Mouse (Mus musculus) neural tube, embryonic 14.5 days (tissue): ENCODE measurements around the gene Prickle1. TPM values are rescaled to one million over a fixed set of nuclear protein-coding genes. Genes with fewer than 3 reads are reported as not detected.

ENCODE experiments used
- ATAC-seq: fragments of 200-750 bp; cut with Nextera tagmentation; 2 replicates; pipeline ENCODE4 v1.8.0; 2017; ENCODE audit warnings: low read depth, mild to moderate bottlenecking, moderate TSS enrichment, moderate library complexity
- H3K27ac ChIP-seq: fragments of 300-500 bp; sonication (generic); 2 replicates; pipeline ENCODE4 v1.5.1; 2014; ENCODE audit warnings: low read depth, mild to moderate bottlenecking, control low read depth, low read length, moderate library complexity, mixed read lengths
- H3K27me3 ChIP-seq: fragments of 300-500 bp; sonication (generic); 2 replicates; pipeline ENCODE4 v1.6.1; 2014; ENCODE audit warnings: low read length; ENCODE audit not compliant: control insufficient read depth, insufficient read depth
- H3K36me3 ChIP-seq: fragments of 300-500 bp; sonication (generic); 2 replicates; pipeline ENCODE4 v1.6.1; 2014; ENCODE audit warnings: low read length, mixed read lengths; ENCODE audit not compliant: control insufficient read depth, insufficient read depth
- H3K4me1 ChIP-seq: fragments of 300-500 bp; sonication (generic); 2 replicates; pipeline ENCODE4 v1.6.1; 2014; ENCODE audit warnings: low read length; ENCODE audit not compliant: control insufficient read depth, insufficient read depth
- H3K4me2 ChIP-seq: fragments of 300-500 bp; sonication (generic); 2 replicates; pipeline ENCODE4 v1.6.1; 2014; ENCODE audit warnings: mild to moderate bottlenecking, low read depth, low read length, control low read depth
- H3K4me3 ChIP-seq: fragments of 300-500 bp; sonication (generic); 2 replicates; pipeline ENCODE4 v1.5.1; 2014; ENCODE audit warnings: low read depth, low read length, control low read depth, mixed read lengths
- H3K9ac ChIP-seq: fragments of 300-500 bp; sonication (generic); replicated peaks from 2 replicates; pipeline ENCODE4 v1.6.1; 2014; ENCODE audit warnings: low read depth, mild to moderate bottlenecking, control low read depth, low read length, mixed read lengths
- H3K9me3 ChIP-seq: fragments of 300-500 bp; sonication (generic); 2 replicates; pipeline ENCODE4 v1.6.1; 2016; ENCODE audit warnings: low read length; ENCODE audit not compliant: control insufficient read depth
- WGBS: fragments of 180-500 bp; shearing (Covaris S2); extraction: QIAGEN DNeasy Blood & Tissue Kit; methylation state at CpG from one replicate; pipeline ENCODE4 v1.1.7; 2014; 5-methylcytosine and 5-hydroxymethylcytosine counted together
- polyA plus RNA-seq: library from polyadenylated mRNA; unstranded; fragments of >200 nt; fragmentation: Nextera tagmentation; extraction: Ambion mirVana; gene quantifications from 2 replicates; pipeline ENCODE4 v1.2.1, GENCODE M21; 2014

Prickle1 gene
- polyA plus RNA-seq, 1 experiment from 2014 or later, result 26.9 TPM

- ATAC-seq, result no peak
- H3K4me3 ChIP-seq, result no peak overlapping the region
- H3K4me1 ChIP-seq, result no peaks in the 10 kb centered on the region
- 73% methylated on average over 7 of the region's 7 CpGs for WGBS
- no peak overlapping the region for H3K4me2 ChIP-seq
- H3K27me3 ChIP-seq, result no peaks in the 10 kb centered on the region
- no peaks in the 10 kb centered on the region for H3K36me3 ChIP-seq
- no peaks in the 10 kb centered on the region for H3K9me3 ChIP-seq
- H3K27ac ChIP-seq, result no peak overlapping the region
- no peak overlapping the region for H3K9ac ChIP-seq
Observed at GRCm38 (mm10) chr15:93484261-93484710, 111.4 kb downstream of the Prickle1 start.

DNA sequence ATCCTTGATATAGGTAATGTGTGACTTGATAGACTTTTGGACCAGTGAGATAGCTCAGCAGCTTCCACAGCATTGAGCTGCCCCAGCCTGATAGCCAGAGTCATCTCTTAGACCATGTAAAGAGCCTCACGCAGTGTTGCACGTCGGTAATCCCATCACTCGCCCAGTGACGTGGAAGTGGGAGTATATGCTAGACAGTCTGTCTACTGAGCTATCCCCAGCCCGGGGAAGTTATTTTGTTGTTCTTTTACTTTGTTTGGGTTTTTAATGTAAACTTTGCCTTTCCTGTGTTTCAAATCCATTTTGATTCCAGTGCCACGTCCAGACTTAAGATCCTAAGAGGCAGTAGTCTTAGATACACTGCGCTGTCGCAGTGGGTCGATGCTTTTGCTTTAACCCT, 114.6 kb downstream of the Prickle1 start:
- Histone ChIP-seq H3K4me2 (no peak overlapping the region), H3K9me3 (no peaks in the 10 kb centered on the region), H3K27ac (no peak overlapping the region), H3K4me3 (no peak overlapping the region), H3K36me3 (no peaks in the 10 kb centered on the region), H3K4me1 (no peaks in the 10 kb centered on the region), H3K9ac (no peak overlapping the region), H3K27me3 (no peaks in the 10 kb centered on the region)
- ATAC-seq, result no peak
- 93% methylated on average over 10 of the region's 10 CpGs for whole genome bisulfite sequencing

DNA sequence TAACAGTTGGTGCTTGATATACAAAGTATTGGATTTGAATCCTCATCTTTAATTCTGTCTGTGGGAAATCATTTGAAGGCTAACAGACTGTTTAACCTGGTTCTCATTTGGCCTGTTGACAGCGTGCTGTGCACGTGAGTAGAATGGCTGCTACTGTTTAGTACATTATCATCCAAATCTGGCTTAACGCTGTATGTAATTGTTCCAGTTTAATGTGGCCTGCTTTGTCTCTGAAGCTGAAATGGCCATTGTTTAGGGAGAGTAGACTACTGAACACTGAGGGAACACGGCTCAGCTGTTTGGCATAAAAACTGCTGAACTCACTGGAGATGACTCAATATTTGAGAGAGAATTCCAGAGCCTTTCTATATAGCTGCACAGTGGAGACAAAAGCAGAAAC, 116.2 kb downstream of the Prickle1 start:
- Histone ChIP-seq H3K36me3 (no peaks in the 10 kb centered on the region), H3K27ac (no peak overlapping the region), H3K4me2 (no peak overlapping the region), H3K4me1 (no peaks in the 10 kb centered on the region), H3K9ac (no peak overlapping the region), H3K27me3 (no peaks in the 10 kb centered on the region), H3K4me3 (no peak overlapping the region), H3K9me3 (no peaks in the 10 kb centered on the region)
- no peak for ATAC-seq
- 32% methylated on average over 4 of the region's 4 CpGs for WGBS

DNA sequence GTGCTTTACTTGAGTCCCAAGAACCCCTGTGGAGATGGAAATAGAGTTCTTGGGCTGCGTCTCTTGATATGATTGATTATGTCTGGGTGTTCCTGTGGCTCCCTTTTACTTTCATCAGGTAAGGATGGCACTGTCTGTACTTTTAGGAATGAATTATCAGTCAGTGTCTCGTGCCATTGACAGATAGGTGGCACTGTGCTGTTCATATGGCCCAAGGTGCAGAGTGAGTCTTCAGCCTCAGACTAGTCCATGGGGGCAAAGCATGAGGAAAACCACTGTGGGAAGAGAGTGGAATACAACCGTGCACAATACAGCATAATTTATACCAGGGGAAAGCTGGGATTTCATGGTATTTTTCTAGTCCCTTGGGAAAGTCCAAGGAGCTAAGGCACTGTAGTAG, 117.0 kb downstream of the Prickle1 start:
- ATAC-seq, result no peak
- no peak overlapping the region for H3K9ac ChIP-seq
- H3K9me3 ChIP-seq, result no peaks in the 10 kb centered on the region
- WGBS, result 81% methylated on average over 3 of the region's 3 CpGs
- H3K4me1 ChIP-seq, result no peaks in the 10 kb centered on the region
- no peaks in the 10 kb centered on the region for H3K36me3 ChIP-seq
- H3K27me3 ChIP-seq, result no peaks in the 10 kb centered on the region
- H3K4me2 ChIP-seq, result no peak overlapping the region
- no peak overlapping the region for H3K27ac ChIP-seq
- no peak overlapping the region for H3K4me3 ChIP-seq

- H3K9ac ChIP-seq, result no peak overlapping the region
- no peak for ATAC-seq
- H3K27me3 ChIP-seq, result no peaks in the 10 kb centered on the region
Observed at GRCm38 (mm10) chr15:93477729-93478128, 118.0 kb downstream of the Prickle1 start.

DNA sequence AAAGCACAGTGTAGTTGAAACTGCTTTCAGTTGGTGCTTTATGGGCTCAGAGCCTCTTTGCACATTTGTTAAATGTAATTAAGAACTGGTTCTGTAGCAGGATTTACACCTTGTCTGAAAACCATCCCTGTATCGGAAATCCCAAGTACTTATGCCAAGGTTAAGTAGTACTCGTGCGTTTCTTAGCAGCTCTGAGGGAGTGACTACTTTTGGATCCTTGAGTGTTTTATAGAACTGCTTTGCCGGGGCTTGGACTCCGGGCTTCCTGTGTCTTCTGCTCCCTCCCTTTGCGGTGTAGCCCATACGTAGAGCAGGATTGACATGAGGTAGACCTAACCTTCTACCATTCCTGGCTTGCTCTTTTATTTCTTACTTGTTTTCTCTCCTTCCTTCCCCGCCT, 120.0 kb downstream of the Prickle1 start:
- WGBS, result 56% methylated on average over 8 of the region's 8 CpGs
- H3K4me3 ChIP-seq, result no peak overlapping the region

More at GRCm38 (mm10) chr15:93477729-93478128, 118.0 kb downstream of the Prickle1 start:
- WGBS, result 90% methylated on average over 4 of the region's 4 CpGs
- no peak overlapping the region for H3K4me3 ChIP-seq
- no peaks in the 10 kb centered on the region for H3K36me3 ChIP-seq
- H3K4me2 ChIP-seq, result no peak overlapping the region
- 0 out of 2 replicates have a peak, but pooled peaks cover under 1% of the 10 kb centered on the region for H3K4me1 ChIP-seq
- H3K27ac ChIP-seq, result no peak overlapping the region
- no peaks in the 10 kb centered on the region for H3K9me3 ChIP-seq

DNA sequence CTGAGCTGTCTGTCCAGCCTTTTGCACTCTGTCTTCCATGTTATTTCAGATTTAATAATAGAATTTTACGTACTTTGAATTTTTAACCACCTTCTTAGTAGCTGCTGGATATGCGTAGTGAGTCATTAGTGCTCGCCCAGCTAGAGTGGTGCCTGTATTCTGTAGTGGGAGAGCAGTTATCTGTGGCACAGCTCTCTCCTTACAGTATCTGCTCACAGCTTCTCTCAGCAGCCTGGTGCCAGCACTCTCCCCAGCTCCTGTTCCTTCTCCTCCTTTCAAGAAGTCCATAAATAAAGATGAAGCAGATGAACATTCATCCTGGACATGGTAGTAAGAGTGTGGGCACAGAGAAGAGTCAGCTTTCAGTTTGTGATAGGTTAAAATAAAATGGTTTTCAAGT, 121.4 kb downstream of the Prickle1 start:
- no peaks in the 10 kb centered on the region for H3K27me3 ChIP-seq
- 85% methylated on average over 3 of the region's 3 CpGs for WGBS
- H3K9me3 ChIP-seq, result no peaks in the 10 kb centered on the region

More for the DNA sequence above, 120.0 kb downstream of the Prickle1 start:
- Histone ChIP-seq H3K4me1 (0 out of 2 replicates have a peak, but pooled peaks cover 7% of the 10 kb centered on the region), H3K27me3 (no peaks in the 10 kb centered on the region), H3K4me2 (no peak overlapping the region), H3K9me3 (no peaks in the 10 kb centered on the region), H3K36me3 (no peaks in the 10 kb centered on the region), H3K27ac (no peak overlapping the region), H3K9ac (no peak overlapping the region)
- ATAC-seq, result no peak

DNA sequence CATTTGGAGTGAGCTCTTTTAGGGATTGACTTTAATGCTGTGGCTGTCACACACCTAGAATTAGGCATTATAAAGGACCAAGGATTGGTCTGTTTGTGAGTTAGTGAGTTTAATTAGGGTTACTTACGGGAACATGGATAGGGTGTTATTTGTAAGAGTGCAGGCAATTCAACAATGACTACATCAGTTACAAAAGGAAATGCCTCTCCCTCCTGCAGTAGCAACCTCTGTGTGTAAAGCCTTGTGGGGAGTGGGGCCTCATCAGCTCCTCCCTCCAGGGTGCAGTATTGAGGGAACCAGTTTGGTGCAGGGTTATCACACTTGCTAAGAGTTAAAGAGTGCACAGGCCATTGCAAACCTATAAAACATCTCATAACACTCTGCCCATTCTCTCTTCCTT, 123.6 kb downstream of the Prickle1 start:
- Histone ChIP-seq H3K27ac (no peak overlapping the region), H3K4me3 (no peak overlapping the region), H3K27me3 (no peaks in the 10 kb centered on the region), H3K4me1 (0 out of 2 replicates have a peak, but pooled peaks cover 7% of the 10 kb centered on the region), H3K36me3 (no peaks in the 10 kb centered on the region), H3K4me2 (0 out of 2 replicates have a peak overlapping the region, but pooled peaks have one; percentile 7), H3K9ac (no peak overlapping the region), H3K9me3 (no peaks in the 10 kb centered on the region)
- WGBS, result 33% methylated on average over 1 of the region's 1 CpGs
- no peak for ATAC-seq

More for the DNA sequence above, 121.4 kb downstream of the Prickle1 start:
- Histone ChIP-seq H3K4me1 (0 out of 2 replicates have a peak, but pooled peaks cover 7% of the 10 kb centered on the region), H3K9ac (no peak overlapping the region), H3K4me2 (no peak overlapping the region), H3K27ac (no peak overlapping the region), H3K36me3 (no peaks in the 10 kb centered on the region), H3K4me3 (no peak overlapping the region)
- ATAC-seq, result no peak

GRCm38 (mm10) chr15:93471651-93472050, 124.0 kb downstream of the Prickle1 start:
- H3K4me3 ChIP-seq, result no peak overlapping the region
- no peaks in the 10 kb centered on the region for H3K36me3 ChIP-seq
- no peak for ATAC-seq
- 0 out of 2 replicates have a peak, but pooled peaks cover 7% of the 10 kb centered on the region for H3K4me1 ChIP-seq
- no peaks in the 10 kb centered on the region for H3K27me3 ChIP-seq
- H3K9me3 ChIP-seq, result no peaks in the 10 kb centered on the region
- WGBS, result 32% methylated on average over 12 of the region's 12 CpGs
- H3K4me2 ChIP-seq, result peak overlapping the region; percentile 7; the same call in 1 of the 2 replicates
- H3K9ac ChIP-seq, result no peak overlapping the region
- no peak overlapping the region for H3K27ac ChIP-seq
